Mouse (Mus musculus): ENCODE data around the gene Olfr1315-ps1.

The Olfr1315-ps1 gene

GRCm38 (mm10) chr2:112115340-112115739 lies at the start of gene Olfr1315-ps1:
Gene Olfr1315-ps1, minus strand, starts transcription at chr2:112115440.
- DNase-seq (ENCODE audit: low read depth, low spot score): no peak

- no peak for DNase-seq (ENCODE audit: low read depth, low spot score)
These were observed 38.7 kb upstream of the Olfr1315-ps1 start, which contains the start of gene Olfr1318 for GRCm38 (mm10) chr2:112153898-112154297. Gene Olfr1318, plus strand, starts transcription at chr2:112154198.

GRCm38 (mm10) chr2:112140029-112140428 lies 24.8 kb upstream of the Olfr1315-ps1 start, which contains the start of gene Olfr1317:
Gene Olfr1317, plus strand, starts transcription at chr2:112140329.
- no peak for DNase-seq (ENCODE audit: low read depth, low spot score)

GRCm38 (mm10) chr2:112134877-112135276 lies 19.6 kb upstream of the Olfr1315-ps1 start, which contains the start of gene Olfr1316:
Gene Olfr1316, minus strand, starts transcription at chr2:112134977.
- no peak for DNase-seq (ENCODE audit: low read depth, low spot score)

- DNase-seq (ENCODE audit: low read depth, low spot score): no peak
These were observed 18.6 kb downstream of the Olfr1315-ps1 start, which contains the start of gene Olfr1314 for GRCm38 (mm10) chr2:112096681-112097080. Gene Olfr1314, minus strand, starts transcription at chr2:112096781.

GRCm38 (mm10) chr2:112077743-112078142 lies 37.5 kb downstream of the Olfr1315-ps1 start, which contains the start of gene Olfr1313:
Gene Olfr1313, minus strand, starts transcription at chr2:112077843.
- no peak for DNase-seq (ENCODE audit: low read depth, low spot score)
